Mouse (Mus musculus) G1E-ER4 (cell line): ENCODE results near the gene Itga9. TPM values are rescaled to one million over a fixed set of nuclear protein-coding genes. Genes with fewer than 3 reads are reported as not detected.

ENCODE experiments used
- GATA1 ChIP-seq: IDR thresholded peaks from one replicate; pipeline ENCODE4 v1.8.0; 2012; ENCODE audit warnings: low read length, inconsistent platforms
- polyA plus RNA-seq: library from polyadenylated mRNA; stranded (reverse); fragments of >175 nt; gene quantifications from 2 replicates; pipeline ENCODE4 v1.2.3, GENCODE M21; 2012

Itga9 gene
- polyA plus RNA-seq, 1 experiment: not detected

GRCm38 (mm10) chr9:118718511-118718910 lies 112.0 kb downstream of the Itga9 start:
- no peak for TF ChIP-seq GATA1

- no peak for TF ChIP-seq GATA1
Measured at GRCm38 (mm10) chr9:118721056-118721455, 114.6 kb downstream of the Itga9 start.

- no peak for TF ChIP-seq GATA1
Measured at GRCm38 (mm10) chr9:118722789-118723325, 116.4 kb downstream of the Itga9 start.

GRCm38 (mm10) chr9:118725128-118725527 lies 118.6 kb downstream of the Itga9 start:
- TF ChIP-seq GATA1: no peak

- TF ChIP-seq GATA1: no peak
Measured at GRCm38 (mm10) chr9:118726550-118726949, 120.1 kb downstream of the Itga9 start.

GRCm38 (mm10) chr9:118728296-118728695 lies 121.8 kb downstream of the Itga9 start:
- TF ChIP-seq GATA1: no peak

- no peak for TF ChIP-seq GATA1
Measured at GRCm38 (mm10) chr9:118728987-118729386, 122.5 kb downstream of the Itga9 start.

- no peak for TF ChIP-seq GATA1
Measured at GRCm38 (mm10) chr9:118730172-118730571, 123.7 kb downstream of the Itga9 start.

GRCm38 (mm10) chr9:118730871-118731390 lies 124.4 kb downstream of the Itga9 start:
- TF ChIP-seq GATA1: no peak

- TF ChIP-seq GATA1: no peak
Measured at GRCm38 (mm10) chr9:118731650-118732049, 125.2 kb downstream of the Itga9 start.

GRCm38 (mm10) chr9:118733601-118734000 lies 127.1 kb downstream of the Itga9 start:
- TF ChIP-seq GATA1: no peak

GRCm38 (mm10) chr9:118737124-118737523 lies 130.6 kb downstream of the Itga9 start:
- TF ChIP-seq GATA1: no peak

GRCm38 (mm10) chr9:118737601-118738137 lies 131.2 kb downstream of the Itga9 start:
- no peak for TF ChIP-seq GATA1

- TF ChIP-seq GATA1: no peak
Measured at GRCm38 (mm10) chr9:118738311-118738710, 131.8 kb downstream of the Itga9 start.

GRCm38 (mm10) chr9:118739071-118739470 lies 132.6 kb downstream of the Itga9 start:
- no peak for TF ChIP-seq GATA1

GRCm38 (mm10) chr9:118739659-118740058 lies 133.2 kb downstream of the Itga9 start:
- TF ChIP-seq GATA1: no peak

GRCm38 (mm10) chr9:118741268-118741667 lies 134.8 kb downstream of the Itga9 start:
- TF ChIP-seq GATA1: no peak

- TF ChIP-seq GATA1: no peak
Measured at GRCm38 (mm10) chr9:118749335-118749949, 143.0 kb downstream of the Itga9 start.
